Mouse (Mus musculus): ENCODE results near the gene Il17d. TPM values are rescaled to one million over a fixed set of nuclear protein-coding genes. Genes with fewer than 3 reads are reported as not detected.

Il17d gene
- polyA plus RNA-seq, 1 experiment from 2014 or later, result not detected

Other genes starting within 250 kb of the Il17d start
- 18.7 to 44.4 TPM (median 22.2 TPM) in 3 replicates for gene Cryl1, start 126.2 kb upstream of the Il17d start, polyA plus RNA-seq (2018)
- gene Ift88, start 100.7 kb upstream of the Il17d start, polyA plus RNA-seq (2018), result 4.3 to 7.0 TPM (median 4.9 TPM) in 3 replicates
- 14.3 to 31.6 TPM (median 30.5 TPM) in 3 replicates for gene Eef1akmt1, start 46.8 kb downstream of the Il17d start, polyA plus RNA-seq (2018)
- gene Xpo4, start 140.7 kb downstream of the Il17d start, polyA plus RNA-seq (2018), result 4.5 to 13.1 TPM (median 4.9 TPM) in 3 replicates
- not detected in 3 replicates for gene Gm49361, start 221.3 kb downstream of the Il17d start, polyA plus RNA-seq (2018)
- gene Lats2, start 233.6 kb downstream of the Il17d start, polyA plus RNA-seq (2018), result 11.3 to 15.3 TPM (median 12.1 TPM) in 3 replicates

Measured in macrophage (primary cell).